Mouse (Mus musculus): ENCODE measurements at regions not wholly inside any gene's neighbourhood (a gene's known extent, or its start where the extent isn't known, plus 50 kb on each side); places are given as distances from the start of the nearest gene placed in this dataset.

DNA sequence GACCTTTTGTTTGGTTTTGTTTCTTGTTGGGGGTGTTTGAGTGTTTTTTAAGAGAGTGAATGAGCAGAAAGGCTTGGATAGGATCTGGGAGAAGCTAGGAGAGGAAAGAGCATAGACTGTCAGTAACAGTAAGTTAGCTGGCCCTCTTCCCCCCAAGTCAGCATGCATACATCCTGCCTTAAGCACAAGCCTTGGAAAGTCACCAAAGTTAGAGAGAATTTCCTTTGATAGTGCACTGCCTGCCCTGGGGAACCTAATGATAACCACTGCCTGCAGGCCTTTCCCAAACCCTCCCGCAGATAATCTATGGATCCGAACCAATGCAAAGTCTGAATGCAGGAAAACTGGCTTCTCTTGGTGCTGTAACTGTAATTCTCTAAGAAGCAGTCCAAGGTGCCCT, 133.6 kb upstream of the Supt20 start:
- no peaks in the 10 kb centered on the region for H3K27me3 ChIP-seq (ENCODE audit: control insufficient read depth, insufficient read depth, low read length)
- no peak overlapping the region for H3K9ac ChIP-seq (replicated peaks; ENCODE audit: low read depth, low read length)
- H3K27ac ChIP-seq (ENCODE audit: low read depth, low read length), result no peak overlapping the region
- 88% methylated on average over 2 of the region's 2 CpGs for WGBS
- no peak overlapping the region for H3K4me2 ChIP-seq (ENCODE audit: low read depth, low read length)
- ATAC-seq (ENCODE audit: low read depth), result no peak
- no peak overlapping the region for H3K4me3 ChIP-seq (ENCODE audit: low read depth, low read length)
- no peaks in the 10 kb centered on the region for H3K9me3 ChIP-seq (ENCODE audit: control insufficient read depth, low read length)
- H3K4me1 ChIP-seq (ENCODE audit: control insufficient read depth, insufficient read depth, low read length), result no peaks in the 10 kb centered on the region
- no peaks in the 10 kb centered on the region for H3K36me3 ChIP-seq (ENCODE audit: control insufficient read depth, insufficient read depth, low read length)

DNA sequence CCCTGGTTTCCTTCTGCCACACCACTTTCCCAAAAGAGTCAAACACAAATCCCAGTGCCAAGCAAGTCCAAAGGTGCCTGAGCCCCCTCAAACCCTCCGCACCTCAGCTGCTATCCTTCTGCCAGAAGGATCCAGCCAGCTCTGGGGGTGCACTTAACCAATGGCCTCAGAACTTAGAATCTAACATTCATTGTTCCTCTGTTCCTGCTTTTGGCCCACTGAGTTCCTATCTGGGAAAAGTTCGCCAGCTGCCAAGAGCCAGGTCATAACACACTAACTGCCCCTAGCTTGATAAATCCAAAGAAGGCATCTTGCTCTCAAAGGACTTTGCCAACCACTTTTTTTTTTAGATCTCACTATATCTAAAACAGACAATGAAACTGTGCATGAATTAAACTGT, 133.1 kb upstream of the Supt20 start:
- no peak overlapping the region for H3K4me2 ChIP-seq (ENCODE audit: low read depth, low read length)
- WGBS, result 92% methylated on average over 2 of the region's 2 CpGs
- H3K27me3 ChIP-seq (ENCODE audit: control insufficient read depth, insufficient read depth, low read length), result no peaks in the 10 kb centered on the region
- no peak overlapping the region for H3K27ac ChIP-seq (ENCODE audit: low read depth, low read length)
- no peaks in the 10 kb centered on the region for H3K4me1 ChIP-seq (ENCODE audit: control insufficient read depth, insufficient read depth, low read length)
- no peak overlapping the region for H3K9ac ChIP-seq (replicated peaks; ENCODE audit: low read depth, low read length)
- no peaks in the 10 kb centered on the region for H3K9me3 ChIP-seq (ENCODE audit: control insufficient read depth, low read length)
- H3K36me3 ChIP-seq (ENCODE audit: control insufficient read depth, insufficient read depth, low read length), result no peaks in the 10 kb centered on the region
- no peak for ATAC-seq (ENCODE audit: low read depth)
- H3K4me3 ChIP-seq (ENCODE audit: low read depth, low read length), result no peak overlapping the region

DNA sequence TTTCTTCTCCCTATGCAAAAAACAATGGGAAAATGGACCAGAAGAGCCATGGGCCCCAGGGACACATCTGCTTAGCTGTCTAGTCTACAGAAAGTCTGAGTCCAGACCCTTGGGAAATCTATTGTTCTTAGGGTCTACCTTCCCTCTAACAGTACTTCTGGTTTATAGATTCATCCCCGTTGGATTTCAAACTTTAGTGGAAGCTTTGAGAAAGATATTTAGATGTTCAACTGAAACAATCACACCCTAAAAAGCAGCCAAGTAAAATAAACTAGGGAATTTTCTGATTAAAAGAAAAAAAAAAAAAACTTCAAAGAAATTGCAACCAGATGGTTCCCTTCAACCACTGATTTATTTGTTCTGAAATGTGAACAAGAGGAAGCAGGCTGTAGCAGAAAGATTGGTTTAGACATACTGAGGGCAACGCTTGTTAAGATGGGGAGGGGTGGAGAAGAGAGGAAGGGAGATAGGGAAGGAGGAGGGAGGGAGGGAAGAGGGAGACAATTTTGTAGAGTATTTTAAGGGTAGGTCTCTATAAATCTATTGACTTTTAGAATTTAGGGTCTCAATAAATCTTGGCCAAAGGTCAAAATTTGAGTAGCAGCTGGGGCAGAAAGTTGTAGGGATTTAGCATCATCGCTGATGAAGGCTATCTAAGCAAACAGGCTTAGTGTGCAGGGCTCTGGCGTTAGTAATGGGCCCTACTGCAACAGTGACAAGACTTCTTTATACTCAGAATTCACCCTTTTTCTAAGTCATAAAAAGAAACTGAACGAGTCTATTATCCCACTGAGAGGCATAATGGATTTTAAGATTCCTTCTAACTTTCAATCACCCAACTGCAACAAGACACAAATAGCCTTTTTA, 132.3 kb upstream of the Supt20 start:
- Histone ChIP-seq H3K4me1 (ENCODE audit: control insufficient read depth, insufficient read depth, low read length) (no peaks in the 10 kb centered on the region), H3K4me3 (ENCODE audit: low read depth, low read length) (no peak overlapping the region), H3K4me2 (ENCODE audit: low read depth, low read length) (no peak overlapping the region), H3K27ac (ENCODE audit: low read depth, low read length) (no peak overlapping the region), H3K27me3 (ENCODE audit: control insufficient read depth, insufficient read depth, low read length) (no peaks in the 10 kb centered on the region), H3K36me3 (ENCODE audit: control insufficient read depth, insufficient read depth, low read length) (no peaks in the 10 kb centered on the region), H3K9ac (replicated peaks; ENCODE audit: low read depth, low read length) (no peak overlapping the region), H3K9me3 (ENCODE audit: control insufficient read depth, low read length) (no peaks in the 10 kb centered on the region)
- no peak for ATAC-seq (ENCODE audit: low read depth)
- 59% methylated on average over 5 of the region's 5 CpGs for WGBS

DNA sequence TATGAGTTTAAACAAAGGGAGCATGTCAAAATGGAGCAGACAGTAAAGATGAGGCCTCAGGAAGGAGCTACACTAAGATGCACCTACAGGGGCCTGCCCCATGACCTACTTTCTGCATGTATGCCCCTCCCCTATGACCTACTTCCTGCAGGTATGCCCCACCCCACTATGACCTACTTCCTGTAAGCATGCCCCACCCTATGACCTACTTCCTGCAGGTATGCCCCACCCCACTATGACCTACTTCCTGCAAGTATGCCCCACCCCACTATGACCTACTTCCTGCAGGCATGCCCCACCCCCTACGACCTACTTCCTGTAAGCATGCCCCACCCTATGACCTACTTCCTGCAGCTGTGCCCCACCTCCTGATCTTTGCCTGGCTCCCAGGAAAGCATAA, 125.3 kb upstream of the Supt20 start:
- H3K4me1 ChIP-seq (ENCODE audit: control insufficient read depth, insufficient read depth, low read length), result no peaks in the 10 kb centered on the region
- no peak overlapping the region for H3K27ac ChIP-seq (ENCODE audit: low read depth, low read length)
- no peak overlapping the region for H3K4me2 ChIP-seq (ENCODE audit: low read depth, low read length)
- H3K9ac ChIP-seq (replicated peaks; ENCODE audit: low read depth, low read length), result no peak overlapping the region
- no peaks in the 10 kb centered on the region for H3K9me3 ChIP-seq (ENCODE audit: control insufficient read depth, low read length)
- ATAC-seq (ENCODE audit: low read depth), result no peak
- no peak overlapping the region for H3K4me3 ChIP-seq (ENCODE audit: low read depth, low read length)
- no peaks in the 10 kb centered on the region for H3K27me3 ChIP-seq (ENCODE audit: control insufficient read depth, insufficient read depth, low read length)
- no peaks in the 10 kb centered on the region for H3K36me3 ChIP-seq (ENCODE audit: control insufficient read depth, insufficient read depth, low read length)
- WGBS, result 100% methylated on average over 1 of the region's 1 CpGs

DNA sequence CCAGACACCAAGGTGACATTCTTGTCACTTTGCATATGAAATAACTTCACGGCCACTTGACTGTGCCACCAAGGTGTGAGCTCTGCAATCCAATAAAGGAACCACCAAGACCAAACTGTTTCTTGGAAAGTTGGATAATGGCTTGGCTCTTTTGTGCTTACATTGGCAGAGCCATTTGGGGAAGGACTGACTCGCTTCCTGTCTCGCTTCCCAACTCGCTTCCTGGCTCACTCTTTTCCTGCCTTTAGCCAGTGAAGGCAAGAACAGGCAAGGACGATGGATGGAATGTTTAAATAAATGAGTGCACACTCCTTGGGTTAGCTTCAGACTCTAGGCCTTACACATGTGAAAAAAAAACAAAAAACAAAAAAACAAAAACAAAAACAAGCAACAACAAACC, 124.5 kb upstream of the Supt20 start:
- H3K27ac ChIP-seq (ENCODE audit: low read depth, low read length), result no peak overlapping the region
- H3K9me3 ChIP-seq (ENCODE audit: control insufficient read depth, low read length), result no peaks in the 10 kb centered on the region
- H3K4me1 ChIP-seq (ENCODE audit: control insufficient read depth, insufficient read depth, low read length), result no peaks in the 10 kb centered on the region
- H3K27me3 ChIP-seq (ENCODE audit: control insufficient read depth, insufficient read depth, low read length), result no peaks in the 10 kb centered on the region
- H3K4me2 ChIP-seq (ENCODE audit: low read depth, low read length), result no peak overlapping the region
- no peak for ATAC-seq (ENCODE audit: low read depth)
- H3K9ac ChIP-seq (replicated peaks; ENCODE audit: low read depth, low read length), result no peak overlapping the region
- 92% methylated on average over 5 of the region's 5 CpGs for WGBS
- H3K4me3 ChIP-seq (ENCODE audit: low read depth, low read length), result no peak overlapping the region
- H3K36me3 ChIP-seq (ENCODE audit: control insufficient read depth, insufficient read depth, low read length), result no peaks in the 10 kb centered on the region

DNA sequence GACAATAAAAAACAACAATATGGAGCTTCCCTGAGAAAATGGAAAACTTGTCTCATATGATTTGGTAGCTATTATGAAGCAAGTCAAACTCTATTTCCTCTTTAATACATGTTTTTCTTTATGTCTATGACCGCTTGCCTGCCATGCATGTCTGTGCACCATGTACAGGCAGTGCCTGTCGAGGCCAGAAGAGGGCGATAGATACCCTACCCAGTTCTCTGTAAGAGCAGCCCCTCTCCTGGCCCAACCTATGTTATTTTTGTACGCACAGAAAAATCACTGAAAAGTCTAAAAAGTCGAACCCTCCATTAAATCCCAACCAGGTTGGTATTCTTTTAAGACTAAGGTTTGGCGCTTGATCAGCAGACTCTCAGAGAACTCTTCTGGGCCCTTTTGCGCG, 122.1 kb upstream of the Supt20 start:
- ATAC-seq (ENCODE audit: low read depth), result no peak
- Histone ChIP-seq H3K9me3 (ENCODE audit: control insufficient read depth, low read length) (no peaks in the 10 kb centered on the region), H3K36me3 (ENCODE audit: control insufficient read depth, insufficient read depth, low read length) (no peaks in the 10 kb centered on the region), H3K4me1 (ENCODE audit: control insufficient read depth, insufficient read depth, low read length) (no peaks in the 10 kb centered on the region), H3K27ac (ENCODE audit: low read depth, low read length) (no peak overlapping the region), H3K9ac (replicated peaks; ENCODE audit: low read depth, low read length) (no peak overlapping the region), H3K27me3 (ENCODE audit: control insufficient read depth, insufficient read depth, low read length) (no peaks in the 10 kb centered on the region), H3K4me3 (ENCODE audit: low read depth, low read length) (no peak overlapping the region), H3K4me2 (ENCODE audit: low read depth, low read length) (no peak overlapping the region)
- WGBS, result 83% methylated on average over 8 of the region's 8 CpGs

DNA sequence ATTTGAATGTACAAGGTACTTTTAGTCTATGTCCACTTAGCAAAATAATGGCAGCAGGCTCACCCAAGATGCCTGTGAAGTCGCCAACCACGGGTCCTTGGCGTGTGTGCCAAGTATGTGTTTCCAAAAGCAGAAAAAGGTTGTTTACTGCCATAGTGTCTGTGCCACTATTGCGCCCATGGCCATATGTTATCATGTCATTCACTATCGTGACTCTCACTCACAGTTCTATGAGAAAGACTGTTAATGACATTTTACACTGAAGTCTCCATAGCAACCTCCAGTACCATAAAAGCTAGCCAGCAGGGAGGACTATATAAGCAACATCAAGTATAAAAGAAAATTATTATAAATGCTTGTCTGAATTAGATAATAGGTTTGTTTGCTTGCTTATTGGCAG, 114.8 kb upstream of the Supt20 start:
- H3K27me3 ChIP-seq (ENCODE audit: control insufficient read depth, insufficient read depth, low read length), result no peaks in the 10 kb centered on the region
- no peak overlapping the region for H3K9ac ChIP-seq (replicated peaks; ENCODE audit: low read depth, low read length)
- no peak for ATAC-seq (ENCODE audit: low read depth)
- H3K27ac ChIP-seq (ENCODE audit: low read depth, low read length), result no peak overlapping the region
- no peaks in the 10 kb centered on the region for H3K9me3 ChIP-seq (ENCODE audit: control insufficient read depth, low read length)
- no peak overlapping the region for H3K4me3 ChIP-seq (ENCODE audit: low read depth, low read length)
- WGBS, result 80% methylated on average over 5 of the region's 5 CpGs
- H3K36me3 ChIP-seq (ENCODE audit: control insufficient read depth, insufficient read depth, low read length), result no peaks in the 10 kb centered on the region
- no peaks in the 10 kb centered on the region for H3K4me1 ChIP-seq (ENCODE audit: control insufficient read depth, insufficient read depth, low read length)
- no peak overlapping the region for H3K4me2 ChIP-seq (ENCODE audit: low read depth, low read length)

DNA sequence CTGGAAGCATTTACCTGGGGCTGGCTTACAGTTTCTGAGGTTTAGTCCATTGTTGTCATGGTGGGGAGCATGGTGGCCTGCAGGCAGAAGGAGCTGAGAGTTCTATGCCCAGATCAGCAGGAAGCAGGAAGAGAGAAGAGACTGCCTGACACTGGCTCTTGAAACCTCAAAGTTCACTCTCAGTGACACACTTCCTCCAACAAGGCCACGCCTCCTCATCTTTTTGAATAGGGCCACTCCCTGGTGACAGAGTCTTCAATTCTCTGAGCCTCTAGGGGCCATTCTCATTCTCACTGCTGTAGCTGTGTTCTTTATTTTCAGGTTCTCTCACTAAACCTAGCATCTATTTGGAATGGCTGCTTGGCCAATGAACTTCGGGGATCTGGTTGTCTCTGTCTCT, 113.2 kb upstream of the Supt20 start:
- Histone ChIP-seq H3K27ac (ENCODE audit: low read depth, low read length) (no peak overlapping the region), H3K4me1 (ENCODE audit: control insufficient read depth, insufficient read depth, low read length) (no peaks in the 10 kb centered on the region), H3K4me2 (ENCODE audit: low read depth, low read length) (no peak overlapping the region), H3K27me3 (ENCODE audit: control insufficient read depth, insufficient read depth, low read length) (no peaks in the 10 kb centered on the region), H3K9ac (replicated peaks; ENCODE audit: low read depth, low read length) (no peak overlapping the region), H3K9me3 (ENCODE audit: control insufficient read depth, low read length) (no peaks in the 10 kb centered on the region), H3K36me3 (ENCODE audit: control insufficient read depth, insufficient read depth, low read length) (no peaks in the 10 kb centered on the region), H3K4me3 (ENCODE audit: low read depth, low read length) (no peak overlapping the region)
- WGBS, result 98% methylated on average over 2 of the region's 2 CpGs
- ATAC-seq (ENCODE audit: low read depth), result no peak

DNA sequence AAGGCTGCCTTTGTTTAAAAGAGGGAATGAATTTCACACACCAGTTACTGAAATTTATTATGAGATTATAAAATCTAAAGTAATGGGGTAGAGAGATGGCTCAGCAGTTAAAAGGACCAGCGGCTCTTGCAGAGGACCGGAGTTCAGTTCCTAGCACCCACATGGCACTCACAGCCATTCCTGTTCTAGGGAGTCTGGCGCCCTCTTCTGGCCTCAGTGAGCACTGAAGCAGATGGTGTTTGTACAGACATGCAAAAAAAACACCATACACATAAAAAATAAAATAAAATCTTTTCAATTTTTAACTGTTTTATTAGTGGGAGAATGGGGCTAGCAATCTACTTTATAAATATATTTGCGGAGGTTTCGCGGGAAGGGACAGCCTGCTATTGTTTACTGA, 112.3 kb upstream of the Supt20 start:
- WGBS, result 90% methylated on average over 6 of the region's 6 CpGs
- Histone ChIP-seq H3K27ac (ENCODE audit: low read depth, low read length) (no peak overlapping the region), H3K9me3 (ENCODE audit: control insufficient read depth, low read length) (no peaks in the 10 kb centered on the region), H3K36me3 (ENCODE audit: control insufficient read depth, insufficient read depth, low read length) (no peaks in the 10 kb centered on the region), H3K4me2 (ENCODE audit: low read depth, low read length) (no peak overlapping the region), H3K27me3 (ENCODE audit: control insufficient read depth, insufficient read depth, low read length) (no peaks in the 10 kb centered on the region), H3K4me3 (ENCODE audit: low read depth, low read length) (no peak overlapping the region), H3K4me1 (ENCODE audit: control insufficient read depth, insufficient read depth, low read length) (no peaks in the 10 kb centered on the region), H3K9ac (replicated peaks; ENCODE audit: low read depth, low read length) (no peak overlapping the region)
- no peak for ATAC-seq (ENCODE audit: low read depth)

Measured in neural tube, embryonic 14.5 days (tissue).